Mouse (Mus musculus) forebrain, embryonic 14.5 days (tissue): ENCODE data around the gene Skp2. TPM values are rescaled to one million over a fixed set of nuclear protein-coding genes. Genes with fewer than 3 reads are reported as not detected.
"Not testable (repeated sequence)": the region's sequence is repeated elsewhere in the genome, so short reads cannot be mapped to it uniquely, and the experiment has no call there.

ENCODE experiments used
- ATAC-seq: fragments of 200-750 bp; cut with Nextera tagmentation; 2 replicates; pipeline ENCODE4 v1.8.0; 2017; ENCODE audit warnings: mild to moderate bottlenecking, moderate library complexity
- DNase-seq: peaks from one replicate; pipeline ENCODE4 v3.0.0-alpha.2; 2015; ENCODE audit warnings: low spot score
- H3K27ac ChIP-seq: fragments of 300-500 bp; sonication (generic); 2 replicates; pipeline ENCODE4 v1.5.1; 2014; ENCODE audit warnings: low read depth, mild to moderate bottlenecking, control low read depth, low read length, moderate library complexity
- H3K27me3 ChIP-seq: fragments of 300-500 bp; sonication (generic); replicated peaks from 2 replicates; pipeline ENCODE4 v1.6.1; 2014; ENCODE audit warnings: low read length, control low read depth, mixed read lengths; ENCODE audit not compliant: control insufficient read depth, insufficient read depth
- H3K36me3 ChIP-seq: fragments of 300-500 bp; sonication (generic); 2 replicates; pipeline ENCODE4 v1.6.1; 2014; ENCODE audit warnings: low read length, control low read depth; ENCODE audit not compliant: control insufficient read depth, insufficient read depth
- H3K4me1 ChIP-seq: fragments of 300-500 bp; sonication (generic); 2 replicates; pipeline ENCODE4 v1.6.1; 2014; ENCODE audit warnings: antibody characterized with exemption, low read length, control low read depth; ENCODE audit not compliant: control insufficient read depth, insufficient read depth
- H3K4me2 ChIP-seq: fragments of 300-500 bp; sonication (generic); 2 replicates; pipeline ENCODE4 v1.6.1; 2014; ENCODE audit warnings: mild to moderate bottlenecking, control low read depth, low read length
- H3K4me3 ChIP-seq: fragments of 300-500 bp; sonication (generic); 2 replicates; pipeline ENCODE4 v1.5.1; 2014; ENCODE audit warnings: low read depth, low read length, control low read depth
- H3K9ac ChIP-seq: fragments of 300-500 bp; sonication (generic); 2 replicates; pipeline ENCODE4 v1.6.1; 2014; ENCODE audit warnings: mild to moderate bottlenecking, low read length, control low read depth, moderate library complexity
- H3K9me3 ChIP-seq: fragments of 300-500 bp; sonication (generic); replicated peaks from 2 replicates; pipeline ENCODE4 v1.6.1; 2016; ENCODE audit warnings: low read length, control low read depth, mixed read lengths; ENCODE audit not compliant: control insufficient read depth
- WGBS: fragments of 180-500 bp; shearing (Covaris S2); extraction: QIAGEN DNeasy Blood & Tissue Kit; methylation state at CpG from one replicate; pipeline ENCODE4 v1.1.7; 2014; 5-methylcytosine and 5-hydroxymethylcytosine counted together
- polyA plus RNA-seq: library from polyadenylated mRNA; unstranded; fragments of >200 nt; fragmentation: Nextera tagmentation; extraction: Ambion mirVana; gene quantifications from 2 replicates; pipeline ENCODE4 v1.2.1, GENCODE M21; 2014

The Skp2 gene
- polyA plus RNA-seq = 49.2 and 55.7 TPM in 2 replicates

DNA sequence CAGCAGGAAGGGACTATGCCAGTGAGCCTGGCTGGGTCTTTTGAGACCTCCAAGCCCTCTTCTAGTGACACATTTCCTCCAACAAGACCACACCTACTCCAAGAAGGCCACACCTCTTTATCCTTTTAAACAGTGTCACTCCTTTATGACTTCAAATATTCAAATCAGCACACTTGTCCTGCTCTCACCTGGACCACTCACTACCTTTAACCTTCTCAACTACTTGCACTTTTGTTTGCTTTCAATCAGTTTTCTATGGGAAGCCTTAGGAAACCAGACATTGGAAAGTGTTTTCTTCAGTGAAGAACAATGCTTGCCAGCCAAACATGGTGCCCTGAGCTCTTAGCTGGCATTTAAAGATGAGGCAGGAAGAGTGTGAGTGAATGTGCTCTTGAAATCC lies at the start of gene Skp2:
TSS of gene Skp2 (minus strand) at position 101 of the 400 bp plus-strand sequence.
- H3K27ac ChIP-seq = no peak within 1 kb of the TSS
- peaks cover 49% of the 10 kb centered on the region for H3K36me3 ChIP-seq
- no peak within 1 kb of the TSS for H3K4me3 ChIP-seq
- H3K27me3 ChIP-seq = no peaks in the 10 kb centered on the region
- DNase-seq (no peak), ATAC-seq (no peak)
- no peak within 1 kb of the TSS for H3K4me2 ChIP-seq
- H3K4me1 ChIP-seq = no peaks in the 10 kb centered on the region
- no peak within 1 kb of the TSS for H3K9ac ChIP-seq
- H3K9me3 ChIP-seq = no peaks in the 10 kb centered on the region

DNA sequence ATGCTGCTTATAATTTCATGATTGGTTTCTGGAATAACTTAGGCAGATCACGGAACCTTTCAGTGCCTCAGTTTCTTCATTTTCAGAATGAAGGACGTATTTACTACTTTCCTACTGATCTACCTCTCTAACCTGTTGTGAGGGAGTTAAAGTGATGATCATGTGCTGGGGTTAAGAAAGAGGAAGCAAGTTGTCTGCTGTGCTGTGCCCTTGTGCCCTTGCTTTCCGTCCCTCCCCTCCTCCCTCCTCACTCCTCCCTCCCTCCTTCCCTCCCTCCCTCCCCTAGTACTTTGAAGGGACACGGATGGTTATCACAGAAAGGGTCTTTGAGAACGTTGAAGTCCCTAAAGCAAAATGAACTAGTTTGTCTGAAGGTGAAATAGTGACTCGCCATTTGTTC lies 43.2 kb upstream of the Skp2 start:
- no peak overlapping the region for H3K4me2 ChIP-seq
- WGBS = 73% methylated on average over 6 of the region's 6 CpGs
- no peaks in the 10 kb centered on the region for H3K27me3 ChIP-seq
- H3K4me3 ChIP-seq = no peak overlapping the region
- no peaks in the 10 kb centered on the region for H3K4me1 ChIP-seq
- no peak overlapping the region for H3K27ac ChIP-seq
- DNase-seq (no peak), ATAC-seq (no peak)
- H3K9ac ChIP-seq = no peak overlapping the region
- H3K9me3 ChIP-seq = no peaks in the 10 kb centered on the region
- peaks cover 16% of the 10 kb centered on the region for H3K36me3 ChIP-seq

DNA sequence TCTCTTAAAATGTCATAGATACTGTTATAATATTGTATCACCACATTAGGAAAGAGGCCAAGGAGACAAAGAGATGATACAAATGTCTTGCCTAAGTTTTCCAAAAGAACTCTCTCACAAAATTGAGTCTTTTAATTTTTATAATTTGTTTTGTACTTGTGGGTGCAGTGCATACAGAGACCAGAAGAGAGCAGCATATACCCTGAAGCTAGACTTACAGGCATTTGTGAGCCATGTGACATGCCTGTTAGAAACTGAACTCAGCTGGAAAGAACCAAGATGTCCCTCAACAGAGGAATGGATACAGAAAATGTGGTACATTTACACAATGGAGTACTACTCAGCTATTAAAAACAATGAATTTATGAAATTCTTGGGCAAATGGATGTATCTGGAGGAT lies 37.5 kb upstream of the Skp2 start:
- not testable (repeated sequence) for ATAC-seq, H3K27me3 ChIP-seq, H3K4me1 ChIP-seq, H3K4me2 ChIP-seq, H3K27ac ChIP-seq, H3K9ac ChIP-seq, H3K9me3 ChIP-seq, H3K4me3 ChIP-seq
- peaks cover 34% of the 10 kb centered on the region for H3K36me3 ChIP-seq
- DNase-seq = peak; percentile 7

DNA sequence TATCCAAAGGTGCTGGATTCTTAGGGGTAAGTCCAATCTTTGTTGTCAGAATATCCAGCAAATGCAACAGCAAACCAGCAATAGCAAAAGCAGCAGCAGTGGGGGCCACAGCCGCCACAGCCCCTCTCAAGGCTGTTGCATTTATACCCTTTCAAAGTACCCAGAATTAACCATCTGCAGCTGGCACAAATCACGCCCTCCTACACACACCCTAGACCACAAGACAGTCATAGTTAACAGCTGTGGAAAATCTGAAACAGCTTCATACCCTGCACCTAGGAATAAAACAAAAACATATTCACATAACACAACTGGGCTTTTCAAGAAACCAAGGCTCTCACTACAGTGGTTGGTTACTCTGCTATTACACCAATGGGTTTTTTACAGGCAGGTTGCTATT lies 34.6 kb upstream of the Skp2 start:
- peaks cover 31% of the 10 kb centered on the region for H3K36me3 ChIP-seq
- H3K27me3 ChIP-seq = no peaks in the 10 kb centered on the region
- no peaks in the 10 kb centered on the region for H3K4me1 ChIP-seq
- H3K9me3 ChIP-seq = no peaks in the 10 kb centered on the region
- no peak overlapping the region for H3K27ac ChIP-seq
- WGBS = 82% methylated on average over 2 of the region's 2 CpGs
- H3K4me2 ChIP-seq = no peak overlapping the region
- ATAC-seq (no peak), DNase-seq (no peak)
- no peak overlapping the region for H3K9ac ChIP-seq
- no peak overlapping the region for H3K4me3 ChIP-seq

DNA sequence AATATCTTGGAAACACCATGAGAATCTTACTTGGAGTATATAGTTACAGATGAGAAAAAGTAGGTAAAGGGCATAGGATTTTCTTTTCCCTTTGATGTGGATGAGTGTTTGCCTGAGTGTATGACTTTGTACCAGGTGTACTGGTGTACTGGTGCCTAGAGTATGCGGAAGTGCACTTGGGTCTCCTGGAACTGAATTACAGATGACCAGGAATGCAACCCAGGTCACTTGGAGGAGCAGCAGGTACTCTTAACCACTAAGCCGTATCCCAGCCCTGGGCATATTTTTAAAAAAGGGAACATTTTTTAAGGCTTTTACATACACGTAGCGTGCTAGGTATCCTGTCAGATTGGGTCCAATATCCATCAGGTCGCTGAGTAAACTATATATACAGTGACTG lies 28.8 kb upstream of the Skp2 start:
- no peak for DNase-seq
- Histone ChIP-seq H3K9ac (no peak overlapping the region), H3K4me2 (no peak overlapping the region), H3K9me3 (no peaks in the 10 kb centered on the region), H3K27me3 (no peaks in the 10 kb centered on the region), H3K36me3 (peaks cover 28% of the 10 kb centered on the region), H3K27ac (no peak overlapping the region), H3K4me1 (no peaks in the 10 kb centered on the region), H3K4me3 (no peak overlapping the region)
- WGBS = 95% methylated on average over 5 of the region's 5 CpGs
- ATAC-seq = no peak

DNA sequence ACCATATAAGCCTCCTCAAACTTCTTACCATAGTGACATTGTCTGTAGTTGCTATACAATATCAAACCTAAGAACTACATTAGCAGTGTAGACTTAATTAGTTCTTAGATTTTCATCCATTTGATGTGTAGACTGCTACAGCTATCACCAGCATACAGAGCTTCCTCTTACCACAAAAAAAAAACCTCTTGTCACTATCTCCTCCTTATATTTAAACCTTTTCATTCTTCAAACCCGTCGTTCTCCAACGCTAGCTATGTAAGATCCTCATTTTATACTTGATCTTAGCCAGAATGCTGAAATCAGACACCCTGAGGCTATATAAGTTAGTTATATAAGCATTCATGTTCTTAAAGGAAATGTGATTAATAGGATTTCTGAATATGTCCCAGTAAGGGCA lies 21.8 kb upstream of the Skp2 start:
- Histone ChIP-seq H3K4me1 (no peaks in the 10 kb centered on the region), H3K4me2 (no peak overlapping the region), H3K27me3 (no peaks in the 10 kb centered on the region), H3K36me3 (peaks cover 28% of the 10 kb centered on the region), H3K27ac (no peak overlapping the region), H3K9me3 (no peaks in the 10 kb centered on the region), H3K9ac (no peak overlapping the region), H3K4me3 (no peak overlapping the region)
- 96% methylated on average over 3 of the region's 3 CpGs for WGBS
- DNase-seq (no peak), ATAC-seq (no peak)

DNA sequence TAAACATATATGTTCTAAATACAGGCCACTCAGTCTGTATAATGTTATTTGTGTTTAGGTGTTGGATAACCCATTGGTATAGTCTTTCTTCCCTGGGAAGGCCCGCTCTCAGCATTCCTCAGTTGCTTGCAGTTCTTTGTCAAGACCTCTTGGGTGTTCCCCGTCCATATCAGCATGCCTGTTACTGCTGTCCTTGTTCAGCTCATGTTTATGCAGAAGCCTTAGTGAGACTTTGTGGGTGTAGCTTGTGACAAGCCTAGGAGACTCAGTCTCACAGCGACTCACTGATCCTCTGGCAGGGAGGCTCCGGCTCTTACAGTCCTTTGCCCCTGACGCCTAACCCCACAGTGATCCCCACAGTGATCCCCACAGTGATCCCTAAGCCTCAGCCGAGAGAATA lies 8.9 kb upstream of the Skp2 start:
- H3K27ac ChIP-seq = no peak overlapping the region
- H3K4me2 ChIP-seq = no peak overlapping the region
- 57% methylated on average over 6 of the region's 6 CpGs for WGBS
- ATAC-seq = no peak
- DNase-seq = peak; percentile 2
- no peaks in the 10 kb centered on the region for H3K4me1 ChIP-seq
- no peaks in the 10 kb centered on the region for H3K27me3 ChIP-seq
- H3K36me3 ChIP-seq = peaks cover 23% of the 10 kb centered on the region
- H3K9ac ChIP-seq = no peak overlapping the region
- no peak overlapping the region for H3K4me3 ChIP-seq
- H3K9me3 ChIP-seq = no peaks in the 10 kb centered on the region

DNA sequence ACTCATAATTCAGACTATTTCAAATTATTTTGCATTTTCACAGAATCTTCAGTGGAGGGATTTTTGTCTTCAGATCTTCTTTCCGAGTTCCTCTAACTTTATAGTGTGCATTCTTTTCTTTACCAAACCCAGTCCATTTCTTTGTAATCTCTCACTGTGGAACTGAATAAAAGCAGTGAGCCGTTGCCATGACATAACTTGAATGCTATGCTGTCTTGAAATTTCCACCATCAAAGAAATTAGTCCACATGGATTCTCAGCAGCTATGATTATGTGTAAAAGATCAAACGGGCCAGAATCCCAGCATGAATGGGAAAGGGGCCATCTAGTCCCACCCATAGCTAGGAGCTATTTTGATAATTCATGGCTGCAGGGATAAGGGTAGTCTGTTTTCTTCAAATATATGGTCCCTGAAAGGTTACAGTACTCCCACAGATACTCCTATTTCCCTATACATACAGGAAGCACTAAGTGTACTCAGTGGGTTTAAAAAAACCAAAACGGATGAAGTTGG lies 7.4 kb upstream of the Skp2 start:
- 49% methylated on average over 4 of the region's 4 CpGs for WGBS
- Histone ChIP-seq H3K4me3 (no peak overlapping the region), H3K9ac (no peak overlapping the region), H3K4me2 (no peak overlapping the region), H3K36me3 (peaks cover 23% of the 10 kb centered on the region; the same call in 1 of the 2 replicates), H3K9me3 (no peaks in the 10 kb centered on the region), H3K27ac (no peak overlapping the region), H3K27me3 (no peaks in the 10 kb centered on the region), H3K4me1 (no peaks in the 10 kb centered on the region)
- no peak for ATAC-seq
- DNase-seq = no peak

DNA sequence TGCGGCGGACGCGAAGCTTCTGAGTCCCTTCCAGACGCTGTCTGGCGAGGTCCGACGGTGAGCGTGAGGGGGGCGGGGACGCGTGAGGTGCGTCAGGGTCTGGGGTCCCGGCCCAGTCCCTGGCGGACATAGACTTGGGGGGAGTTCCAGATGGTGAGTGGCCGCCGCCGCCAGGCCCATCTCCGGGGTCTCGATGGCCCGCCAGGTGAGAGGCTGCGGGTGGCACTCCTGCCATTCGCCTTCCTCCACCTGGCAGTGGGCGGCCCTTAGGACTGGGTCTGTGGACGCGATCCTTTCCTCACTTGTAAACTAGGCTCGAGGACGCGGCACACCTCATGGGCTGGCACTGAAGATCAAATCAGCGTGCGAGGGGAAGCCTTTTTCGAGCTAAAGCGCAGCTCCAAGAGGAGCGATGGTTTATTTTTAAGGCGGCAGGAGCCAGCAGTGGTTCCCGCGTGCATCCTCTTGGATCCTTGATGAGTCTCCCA lies 14.5 kb downstream of the Skp2 start:
- Histone ChIP-seq H3K4me1 (peaks cover 12% of the 10 kb centered on the region), H3K27ac (peak overlapping the region; percentile 78), H3K9me3 (no peaks in the 10 kb centered on the region), H3K4me3 (peak overlapping the region; percentile 73), H3K9ac (peak overlapping the region; percentile 86), H3K27me3 (no peaks in the 10 kb centered on the region), H3K36me3 (peaks cover 22% of the 10 kb centered on the region), H3K4me2 (peak overlapping the region; percentile 64)
- ATAC-seq (peak; percentile 87), DNase-seq (peak; percentile 52)
- under 1% methylated on average over 37 of the region's 37 CpGs for WGBS
